Mouse (Mus musculus) adrenal gland, adult 10 weeks (tissue): ENCODE results near the gene Olfr1107. TPM values are rescaled to one million over a fixed set of nuclear protein-coding genes. Genes with fewer than 3 reads are reported as not detected.

Source experiments
- polyA plus RNA-seq: library from polyadenylated mRNA; stranded (reverse); fragments of 350-450 nt; fragmentation: Illumina TruSeq; extraction: RNeasy Lipid Tissue Mini Kit (QIAGEN cat#74804); gene quantifications from one replicate; pipeline ENCODE4 v1.2.3, GENCODE M21; 2014; ENCODE audit warnings: low read depth, low replicate concordance

Gene Olfr1107
- polyA plus RNA-seq: not detected

DNA sequence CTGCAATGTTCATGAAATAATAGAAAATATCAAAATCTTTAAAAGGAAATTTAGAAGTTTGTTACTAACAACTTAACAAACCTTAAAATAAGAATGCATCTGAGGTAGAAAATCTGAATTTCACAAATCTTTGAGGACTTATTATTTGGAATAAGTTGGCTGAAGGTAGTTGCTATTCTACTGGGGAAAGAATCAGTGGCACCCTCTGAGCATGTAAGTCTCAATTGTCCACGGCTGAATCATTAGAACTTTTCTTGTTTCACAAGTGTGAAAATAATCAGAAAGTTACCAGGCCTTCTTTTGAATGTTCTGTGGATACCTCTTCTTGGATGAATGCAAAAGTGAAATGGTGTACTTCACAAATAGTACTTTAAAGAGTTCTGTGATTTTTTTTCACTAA, at the start of gene Olfr1107:
Gene Olfr1107 (minus strand): TSS at position 101 of the 400 bp plus-strand sequence.

DNA sequence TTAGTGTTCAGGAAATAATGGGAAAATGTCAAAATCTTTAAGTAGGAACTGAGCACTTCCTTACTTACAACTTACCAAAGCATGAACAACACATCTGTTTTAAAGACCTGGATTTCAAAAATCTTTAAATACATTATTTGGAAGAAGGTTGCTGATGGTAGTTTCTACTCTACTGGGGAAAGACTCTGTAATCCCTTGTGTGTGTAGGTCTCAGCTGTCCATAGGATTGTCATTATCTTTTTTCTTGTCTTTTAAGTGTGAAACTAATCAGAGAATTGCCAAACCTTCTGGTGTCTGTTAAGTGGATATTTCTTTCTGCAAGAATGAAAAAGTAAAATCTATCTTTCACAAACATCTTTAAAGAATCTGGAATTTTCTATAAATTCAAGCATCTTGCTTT, 38.9 kb upstream of the Olfr1107 start, which contains the start of gene Olfr259:
Gene Olfr259 (minus strand): TSS at position 101 of the 400 bp plus-strand sequence.

GRCm38 (mm10) chr2:87095908-87096307, 20.3 kb upstream of the Olfr1107 start, which contains the start of gene Olfr1109:
Olfr1109 (minus strand) TSS chr2:87096008.

GRCm38 (mm10) chr2:87052173-87052572, 23.4 kb downstream of the Olfr1107 start, which contains the start of gene Olfr1106:
Olfr1106 (minus strand) TSS chr2:87052273.

GRCm38 (mm10) chr2:87036431-87036830, 39.2 kb downstream of the Olfr1107 start, which contains the start of gene Olfr1105:
Olfr1105 (minus strand) TSS chr2:87036531.

GRCm38 (mm10) chr2:87026980-87027379, 48.6 kb downstream of the Olfr1107 start, which contains the start of gene Olfr1104:
Olfr1104 (minus strand) TSS chr2:87027080.

Other genes with a start within 250 kb of the Olfr1107 start
- gene Olfr1095, start 224.1 kb downstream of the Olfr1107 start, polyA plus RNA-seq: not detected
- not detected for gene Gm13723, start 201.0 kb downstream of the Olfr1107 start, polyA plus RNA-seq
- gene Olfr1097, start 183.6 kb downstream of the Olfr1107 start, polyA plus RNA-seq: not detected
- gene Olfr1098, start 151.3 kb downstream of the Olfr1107 start, polyA plus RNA-seq: not detected
- gene Olfr1099, start 115.1 kb downstream of the Olfr1107 start, polyA plus RNA-seq: not detected
- gene Olfr1100, start 95.9 kb downstream of the Olfr1107 start, polyA plus RNA-seq: not detected
- not detected for gene Olfr1101, start 84.6 kb downstream of the Olfr1107 start, polyA plus RNA-seq
- not detected for gene Olfr1102, start 77.4 kb downstream of the Olfr1107 start, polyA plus RNA-seq
- not detected for gene Olfr1104, start 48.7 kb downstream of the Olfr1107 start, polyA plus RNA-seq
- not detected for gene Olfr1105, start 39.3 kb downstream of the Olfr1107 start, polyA plus RNA-seq
- not detected for gene Olfr1106, start 23.5 kb downstream of the Olfr1107 start, polyA plus RNA-seq
- gene Olfr1109, start 20.2 kb upstream of the Olfr1107 start, polyA plus RNA-seq: not detected
- gene Olfr259, start 38.8 kb upstream of the Olfr1107 start, polyA plus RNA-seq: not detected
- not detected for gene Olfr1110, start 64.5 kb upstream of the Olfr1107 start, polyA plus RNA-seq
- gene Olfr1111, start 76.8 kb upstream of the Olfr1107 start, polyA plus RNA-seq: not detected
- not detected for gene Olfr1112, start 112.0 kb upstream of the Olfr1107 start, polyA plus RNA-seq
- gene Olfr1113, start 133.2 kb upstream of the Olfr1107 start, polyA plus RNA-seq: not detected
- not detected for gene Olfr1115, start 172.2 kb upstream of the Olfr1107 start, polyA plus RNA-seq
- not detected for gene Olfr1116, start 191.7 kb upstream of the Olfr1107 start, polyA plus RNA-seq
- gene Olfr1118, start 231.8 kb upstream of the Olfr1107 start, polyA plus RNA-seq: not detected